Mouse (Mus musculus): ENCODE results near the gene Ntpcr. TPM values are rescaled to one million over a fixed set of nuclear protein-coding genes. Genes with fewer than 3 reads are reported as not detected.

Gene Ntpcr
- 18.2 and 20.7 TPM in 2 replicates for polyA plus RNA-seq (2012; rRNA removed)

GRCm38 (mm10) chr8:125729746-125730145 lies at the start of gene Ntpcr:
TSS of gene Ntpcr (plus strand) at chr8:125729963.

Other genes starting within 250 kb of the Ntpcr start
- 22.2 and 24.0 TPM in 2 replicates for gene Sipa1l2, start 160.2 kb upstream of the Ntpcr start, polyA plus RNA-seq (2012; rRNA removed)
- gene Map10, start 60.1 kb upstream of the Ntpcr start, polyA plus RNA-seq (2012; rRNA removed): 3.2 and 4.2 TPM in 2 replicates
- 1.5 and 1.6 TPM in 2 replicates for gene Pcnx2, start 168.4 kb downstream of the Ntpcr start, polyA plus RNA-seq (2012; rRNA removed)
- gene Map3k21, start 180.5 kb downstream of the Ntpcr start, polyA plus RNA-seq (2012; rRNA removed): 0.06 and 0.20 TPM in 2 replicates

Measured in central nervous system, embryonic 11.5 days (tissue).